Mouse (Mus musculus) hindbrain, embryonic 15.5 days (tissue): ENCODE measurements at regions not wholly inside any gene's neighbourhood (a gene's known extent, or its start where the extent isn't known, plus 50 kb on each side); places are given as distances from the start of the nearest gene placed in this dataset.
"Not testable (repeated sequence)": the region's sequence is repeated elsewhere in the genome, so short reads cannot be mapped to it uniquely, and the experiment has no call there.

Source experiments
- ATAC-seq: fragments of 200-750 bp; cut with Nextera tagmentation; 2 replicates; pipeline ENCODE4 v1.8.0; 2017; ENCODE audit warnings: low read depth, moderate number of reproducible peaks, moderate TSS enrichment; ENCODE audit not compliant: low FRiP score
- H3K27ac ChIP-seq: fragments of 300-500 bp; sonication (generic); replicated peaks from 2 replicates; pipeline ENCODE4 v1.5.1; 2015; ENCODE audit warnings: mild to moderate bottlenecking, inconsistent platforms
- H3K27me3 ChIP-seq: fragments of 300-500 bp; sonication (generic); 2 replicates; pipeline ENCODE4 v1.6.1; 2015; ENCODE audit warnings: control low read depth, inconsistent platforms
- H3K36me3 ChIP-seq: fragments of 300-500 bp; sonication (generic); 2 replicates; pipeline ENCODE4 v1.6.1; 2015; ENCODE audit warnings: control low read depth, inconsistent platforms
- H3K4me1 ChIP-seq: fragments of 300-500 bp; sonication (generic); replicated peaks from 2 replicates; pipeline ENCODE4 v1.6.1; 2015; ENCODE audit warnings: control low read depth, inconsistent platforms
- H3K4me2 ChIP-seq: fragments of 300-500 bp; sonication (generic); 2 replicates; pipeline ENCODE4 v1.6.1; 2015; ENCODE audit warnings: moderate library complexity, mild to moderate bottlenecking, inconsistent platforms
- H3K4me3 ChIP-seq: fragments of 300-500 bp; sonication (generic); 2 replicates; pipeline ENCODE4 v1.5.1; 2015; ENCODE audit warnings: mild to moderate bottlenecking, inconsistent platforms
- H3K9ac ChIP-seq: fragments of 300-500 bp; sonication (generic); 2 replicates; pipeline ENCODE4 v1.6.1; 2015; ENCODE audit warnings: inconsistent platforms
- H3K9me3 ChIP-seq: fragments of 300-500 bp; sonication (generic); 2 replicates; pipeline ENCODE4 v1.6.1; 2016; ENCODE audit warnings: control low read depth, inconsistent platforms
- WGBS: fragments of 180-500 bp; shearing (Covaris S2); methylation state at CpG from one replicate; pipeline ENCODE4 v1.1.7; 2015; 5-methylcytosine and 5-hydroxymethylcytosine counted together

GRCm38 (mm10) chr5:100309807-100310165 lies 106.2 kb downstream of the Sec31a start:
- WGBS = 92% methylated on average over 2 of the region's 2 CpGs
- Histone ChIP-seq H3K4me3 (no peak overlapping the region), H3K27me3 (no peaks in the 10 kb centered on the region), H3K4me1 (0 out of 2 replicates have a peak, but pooled peaks cover 4% of the 10 kb centered on the region), H3K4me2 (no peak overlapping the region), H3K9ac (no peak overlapping the region), H3K27ac (no peak overlapping the region), H3K36me3 (no peaks in the 10 kb centered on the region), H3K9me3 (no peaks in the 10 kb centered on the region)
- peak; percentile 54 for ATAC-seq

GRCm38 (mm10) chr5:100309071-100309806 lies 106.8 kb downstream of the Sec31a start:
- H3K36me3 ChIP-seq = no peaks in the 10 kb centered on the region
- H3K9me3 ChIP-seq = no peaks in the 10 kb centered on the region
- H3K27ac ChIP-seq = no peak overlapping the region
- WGBS = 57% methylated on average over 17 of the region's 17 CpGs
- H3K4me1 ChIP-seq = 0 out of 2 replicates have a peak, but pooled peaks cover 4% of the 10 kb centered on the region
- no peak overlapping the region for H3K4me3 ChIP-seq
- ATAC-seq = no peak
- no peak overlapping the region for H3K4me2 ChIP-seq
- no peak overlapping the region for H3K9ac ChIP-seq
- no peaks in the 10 kb centered on the region for H3K27me3 ChIP-seq

GRCm38 (mm10) chr5:100304403-100304802 lies 111.6 kb downstream of the Sec31a start:
- Histone ChIP-seq H3K9ac (no peak overlapping the region), H3K36me3 (no peaks in the 10 kb centered on the region), H3K9me3 (no peaks in the 10 kb centered on the region), H3K27ac (no peak overlapping the region), H3K4me3 (no peak overlapping the region), H3K4me2 (no peak overlapping the region), H3K27me3 (no peaks in the 10 kb centered on the region), H3K4me1 (0 out of 2 replicates have a peak, but pooled peaks cover 2% of the 10 kb centered on the region)
- no peak for ATAC-seq
- 85% methylated on average over 3 of the region's 3 CpGs for WGBS

- Histone ChIP-seq H3K36me3 (no peaks in the 10 kb centered on the region), H3K9me3 (0 out of 2 replicates have a peak, but pooled peaks cover 6% of the 10 kb centered on the region), H3K27ac (no peak overlapping the region), H3K9ac (no peak overlapping the region), H3K4me2 (no peak overlapping the region), H3K4me1 (no peaks in the 10 kb centered on the region), H3K4me3 (no peak overlapping the region), H3K27me3 (no peaks in the 10 kb centered on the region)
- ATAC-seq = no peak
- 75% methylated on average over 17 of the region's 17 CpGs for WGBS
Observed at GRCm38 (mm10) chr5:100302068-100302775, 113.8 kb downstream of the Sec31a start.

GRCm38 (mm10) chr5:100299141-100299540 lies 116.9 kb downstream of the Sec31a start:
- H3K4me2 ChIP-seq = no peak overlapping the region
- ATAC-seq = no peak
- H3K9ac ChIP-seq = no peak overlapping the region
- no peak overlapping the region for H3K27ac ChIP-seq
- no peaks in the 10 kb centered on the region for H3K36me3 ChIP-seq
- H3K9me3 ChIP-seq = 0 out of 2 replicates have a peak, but pooled peaks cover 6% of the 10 kb centered on the region
- H3K27me3 ChIP-seq = no peaks in the 10 kb centered on the region
- WGBS = 91% methylated on average over 4 of the region's 4 CpGs
- no peaks in the 10 kb centered on the region for H3K4me1 ChIP-seq
- no peak overlapping the region for H3K4me3 ChIP-seq

GRCm38 (mm10) chr5:100294189-100294588 lies 121.8 kb downstream of the Sec31a start:
- 81% methylated on average over 7 of the region's 7 CpGs for WGBS
- Histone ChIP-seq H3K4me3 (no peak overlapping the region), H3K9me3 (0 out of 2 replicates have a peak, but pooled peaks cover 6% of the 10 kb centered on the region), H3K4me1 (no peaks in the 10 kb centered on the region), H3K9ac (no peak overlapping the region), H3K27ac (no peak overlapping the region), H3K4me2 (no peak overlapping the region), H3K27me3 (no peaks in the 10 kb centered on the region), H3K36me3 (no peaks in the 10 kb centered on the region)
- no peak for ATAC-seq

GRCm38 (mm10) chr5:100280215-100280614 lies 120.6 kb upstream of the Tmem150c start:
- no peaks in the 10 kb centered on the region for H3K36me3 ChIP-seq
- no peaks in the 10 kb centered on the region for H3K27me3 ChIP-seq
- no peaks in the 10 kb centered on the region for H3K9me3 ChIP-seq
- ATAC-seq = no peak
- H3K4me1 ChIP-seq = 0 out of 2 replicates have a peak, but pooled peaks cover under 1% of the 10 kb centered on the region
- H3K9ac ChIP-seq = no peak overlapping the region
- H3K4me3 ChIP-seq = no peak overlapping the region
- no peak overlapping the region for H3K4me2 ChIP-seq
- WGBS = 87% methylated on average over 4 of the region's 4 CpGs
- no peak overlapping the region for H3K27ac ChIP-seq

- H3K27ac ChIP-seq = no peak overlapping the region
- no peak for ATAC-seq
- H3K4me1 ChIP-seq = 0 out of 2 replicates have a peak, but pooled peaks cover 8% of the 10 kb centered on the region
- no peaks in the 10 kb centered on the region for H3K36me3 ChIP-seq
- WGBS = 92% methylated on average over 8 of the region's 8 CpGs
- no peaks in the 10 kb centered on the region for H3K9me3 ChIP-seq
- H3K27me3 ChIP-seq = no peaks in the 10 kb centered on the region
- H3K9ac ChIP-seq = no peak overlapping the region
- no peak overlapping the region for H3K4me3 ChIP-seq
- no peak overlapping the region for H3K4me2 ChIP-seq
Observed at GRCm38 (mm10) chr5:100279474-100279873, 119.9 kb upstream of the Tmem150c start.

- Histone ChIP-seq H3K9ac (no peak overlapping the region), H3K27me3 (no peaks in the 10 kb centered on the region), H3K4me3 (no peak overlapping the region), H3K4me2 (no peak overlapping the region), H3K4me1 (0 out of 2 replicates have a peak, but pooled peaks cover 13% of the 10 kb centered on the region), H3K9me3 (no peaks in the 10 kb centered on the region), H3K36me3 (no peaks in the 10 kb centered on the region), H3K27ac (peak overlapping the region; percentile 25; the same call in 1 of the 2 replicates)
- 0 out of 2 replicates have a peak, but pooled peaks have one; percentile 61 for ATAC-seq
- 42% methylated on average over 4 of the region's 4 CpGs for whole genome bisulfite sequencing
Observed at GRCm38 (mm10) chr5:100274674-100275073, 115.1 kb upstream of the Tmem150c start.

- not testable (repeated sequence) for H3K4me2 ChIP-seq, H3K9me3 ChIP-seq, H3K27me3 ChIP-seq, ATAC-seq, H3K4me3 ChIP-seq, H3K9ac ChIP-seq, H3K36me3 ChIP-seq, H3K27ac ChIP-seq
- 93% methylated on average over 9 of the region's 9 CpGs for WGBS
- H3K4me1 ChIP-seq = peaks cover 18% of the 10 kb centered on the region
Observed at GRCm38 (mm10) chr5:100271975-100272374, 112.4 kb upstream of the Tmem150c start.

GRCm38 (mm10) chr5:100270841-100271686 lies 111.5 kb upstream of the Tmem150c start:
- H3K9ac ChIP-seq = no peak overlapping the region
- H3K27me3 ChIP-seq = no peaks in the 10 kb centered on the region
- no peak for ATAC-seq
- H3K27ac ChIP-seq = no peak overlapping the region
- no peak overlapping the region for H3K4me3 ChIP-seq
- H3K36me3 ChIP-seq = no peaks in the 10 kb centered on the region
- H3K4me2 ChIP-seq = no peak overlapping the region
- no peaks in the 10 kb centered on the region for H3K9me3 ChIP-seq
- 51% methylated on average over 12 of the region's 12 CpGs for WGBS
- peaks cover 26% of the 10 kb centered on the region for H3K4me1 ChIP-seq
